Mouse (Mus musculus) forelimb bud, embryonic 11.5 days (tissue): Measurements from ENCODE around the gene Arhgap15.
A peak's percentile ranks its signal among the peaks of the same experiment; 100 is the strongest.

Experiments
- DNase-seq: peaks from one replicate; pipeline ENCODE4 v3.0.0-alpha.2; 2012; ENCODE audit warnings: low read depth, low spot score

Gene Arhgap15

GRCm38 (mm10) chr2:44029035-44029715 is 280.6 kb downstream of the Arhgap15 start:
- DNase-seq: no peak

GRCm38 (mm10) chr2:44029865-44030264 is 281.2 kb downstream of the Arhgap15 start:
- no peak for DNase-seq

DNA sequence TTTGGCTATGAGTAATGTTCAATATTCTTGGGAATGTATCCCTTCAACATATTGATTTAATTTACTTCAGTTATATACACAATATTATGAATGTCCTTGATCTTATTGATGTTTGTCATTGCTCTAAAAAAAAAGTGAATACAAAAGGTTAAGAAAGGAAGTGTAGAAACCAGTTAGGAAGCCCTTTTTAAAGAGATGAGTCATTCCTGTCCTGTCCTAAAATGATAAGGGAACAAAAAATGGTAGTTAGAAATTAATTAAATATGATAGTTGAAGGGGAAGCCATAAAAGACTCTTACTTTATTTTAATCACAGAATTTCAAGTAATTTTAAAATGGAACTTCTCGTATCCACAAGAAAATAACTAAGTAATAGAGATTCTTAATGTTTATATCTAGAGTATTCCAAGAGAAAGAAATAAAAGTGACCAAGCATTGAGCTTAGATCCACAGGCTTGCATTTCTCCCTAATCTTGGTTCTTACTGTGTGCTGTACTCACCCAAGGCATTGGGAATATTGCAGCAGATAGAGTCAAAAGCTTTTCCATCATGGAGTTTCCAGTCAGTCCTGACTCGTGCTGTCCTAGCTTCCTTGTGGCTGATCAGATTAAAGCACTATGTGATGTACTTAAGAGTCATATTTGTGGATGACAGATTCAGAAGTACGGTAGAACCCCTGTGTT is 291.0 kb downstream of the Arhgap15 start:
- no peak for DNase-seq

DNA sequence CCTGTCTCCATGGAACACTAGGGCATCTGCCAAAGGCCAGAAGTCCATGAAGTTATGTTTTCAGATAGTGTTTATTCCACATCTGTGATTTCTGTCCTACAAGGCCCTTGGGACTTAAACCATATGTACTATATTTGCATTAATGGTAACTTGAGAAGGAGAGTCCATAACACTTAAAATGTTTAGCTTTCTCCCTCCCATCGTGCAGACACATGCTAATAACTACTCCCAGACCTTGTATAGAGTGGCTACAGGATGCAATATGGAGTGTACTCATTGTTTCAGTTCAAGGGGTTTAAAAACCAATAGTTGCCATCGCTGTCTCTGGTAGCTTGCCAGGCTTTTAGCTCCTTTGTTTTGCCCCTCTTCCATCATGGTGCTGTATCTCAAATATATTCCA is 295.5 kb downstream of the Arhgap15 start:
- DNase-seq: peak; percentile 48

GRCm38 (mm10) chr2:44044634-44045033 is 296.0 kb downstream of the Arhgap15 start:
- DNase-seq: no peak

- DNase-seq: no peak
These were observed 296.6 kb downstream of the Arhgap15 start for GRCm38 (mm10) chr2:44045231-44045630.

- DNase-seq: peak; percentile 8
These were observed 311.7 kb downstream of the Arhgap15 start for GRCm38 (mm10) chr2:44060306-44060705.

GRCm38 (mm10) chr2:44060716-44061115 is 312.1 kb downstream of the Arhgap15 start:
- DNase-seq: peak; percentile 20

DNA sequence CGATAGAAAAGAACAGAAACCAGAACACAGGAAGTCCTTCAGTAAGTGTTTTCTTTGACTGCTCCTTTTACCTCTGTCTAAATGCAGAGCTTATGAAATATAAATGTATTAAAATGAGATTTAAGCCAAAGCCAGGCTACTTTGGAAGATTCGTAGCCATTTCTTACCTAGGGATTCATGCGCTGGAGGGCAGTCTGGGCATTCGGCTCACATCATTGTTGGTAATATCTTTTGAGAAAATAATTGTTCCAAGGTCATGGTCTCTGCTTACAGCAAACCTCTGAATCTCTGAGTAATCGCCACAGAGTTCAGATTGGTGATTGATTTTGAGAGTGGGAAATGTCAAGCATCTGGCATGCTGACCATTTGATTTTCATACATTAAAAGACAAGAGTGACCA is 316.4 kb downstream of the Arhgap15 start:
- DNase-seq: no peak

- DNase-seq: no peak
These were observed 319.7 kb downstream of the Arhgap15 start for GRCm38 (mm10) chr2:44068151-44068840.

GRCm38 (mm10) chr2:44068906-44069305 is 320.3 kb downstream of the Arhgap15 start:
- no peak for DNase-seq

DNA sequence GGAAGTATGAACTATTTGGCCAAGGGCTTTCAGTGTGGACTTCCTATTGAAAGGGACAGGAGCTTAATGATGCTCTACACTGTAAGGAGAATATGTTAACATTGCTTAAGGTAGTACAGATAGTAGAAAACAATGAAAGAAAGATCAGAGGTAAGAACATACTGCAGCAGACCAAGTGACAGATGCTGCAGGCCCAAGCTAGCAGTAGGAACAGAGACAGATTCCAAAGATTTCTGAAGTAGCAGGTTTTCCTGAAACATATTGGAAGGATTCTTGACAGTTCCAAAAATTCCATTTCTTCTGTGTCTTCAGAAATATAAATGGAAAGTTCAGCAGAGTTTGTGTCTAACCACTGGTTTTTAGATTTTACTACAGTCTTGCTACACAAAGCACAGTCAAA is 327.9 kb downstream of the Arhgap15 start:
- no peak for DNase-seq

DNA sequence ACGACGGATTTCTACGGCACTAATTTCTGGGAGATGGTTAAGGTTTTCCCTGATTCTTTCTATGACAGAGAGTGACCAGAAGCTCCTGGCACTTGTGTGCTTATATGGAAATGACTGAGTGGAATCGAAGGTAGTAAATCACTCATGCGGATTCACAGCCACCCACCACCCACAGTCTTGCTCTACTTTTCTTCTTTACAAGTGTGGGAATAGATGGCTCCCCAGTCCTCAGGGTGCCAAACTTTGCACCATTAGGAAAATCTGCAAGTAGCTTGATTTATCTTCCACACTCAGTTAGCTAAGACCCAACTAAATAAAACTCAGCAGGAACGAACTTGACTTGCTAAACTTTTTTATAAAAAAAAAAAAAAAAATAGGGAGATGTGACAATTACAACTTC is 331.9 kb downstream of the Arhgap15 start:
- no peak for DNase-seq

DNA sequence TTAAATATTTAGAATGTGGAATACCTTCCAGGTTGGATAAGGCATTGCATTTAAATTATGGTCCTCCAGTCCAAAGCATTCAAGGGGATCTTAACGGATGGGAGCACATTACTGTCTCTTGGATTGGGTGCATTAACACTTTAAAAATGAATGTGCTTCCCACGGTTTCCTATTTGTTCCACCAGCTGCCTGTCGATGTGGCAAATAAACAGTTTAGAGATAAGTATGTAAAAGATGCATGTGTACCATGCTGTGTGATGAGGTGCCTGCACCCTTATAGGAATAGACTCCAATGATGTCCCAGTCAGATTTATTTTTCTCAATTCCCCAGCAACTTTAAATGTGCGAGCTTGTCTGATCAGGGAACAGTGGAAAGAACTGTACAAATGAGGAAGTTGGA is 332.6 kb downstream of the Arhgap15 start:
- DNase-seq: no peak

- DNase-seq: no peak
These were observed 335.8 kb downstream of the Arhgap15 start for GRCm38 (mm10) chr2:44084471-44084870.

DNA sequence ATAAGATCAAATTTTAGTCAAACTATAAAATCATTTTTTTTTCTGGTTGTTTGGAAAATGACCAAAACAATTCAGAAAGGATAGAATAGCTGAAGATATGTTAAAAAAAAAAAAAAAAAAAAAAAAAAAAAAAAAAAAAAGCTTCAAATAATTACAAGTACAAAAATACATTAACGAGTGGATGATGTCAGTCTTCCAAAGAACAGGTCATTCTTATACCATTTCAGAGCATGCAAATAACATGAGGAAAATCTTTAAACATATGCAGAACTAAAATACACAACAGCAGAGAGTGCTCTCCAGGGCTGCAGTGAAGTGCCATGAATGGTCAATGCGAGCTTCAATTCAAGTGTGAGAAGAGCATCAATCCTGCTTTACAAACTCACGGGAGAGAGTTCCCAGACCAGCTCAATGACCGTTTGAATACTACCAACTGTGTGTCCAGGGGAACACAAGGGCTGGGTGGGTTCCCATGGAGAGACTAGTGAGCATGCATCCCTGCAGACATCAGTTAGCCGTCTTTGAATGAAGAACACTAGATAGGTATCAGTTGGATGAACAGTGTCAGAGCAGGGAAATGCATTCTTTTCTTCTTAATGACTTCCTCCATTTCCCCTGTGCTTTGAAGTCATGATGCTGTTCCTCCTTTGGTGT is 337.9 kb downstream of the Arhgap15 start:
- DNase-seq: no peak

GRCm38 (mm10) chr2:44098552-44098951 is 349.9 kb downstream of the Arhgap15 start:
- no peak for DNase-seq

DNA sequence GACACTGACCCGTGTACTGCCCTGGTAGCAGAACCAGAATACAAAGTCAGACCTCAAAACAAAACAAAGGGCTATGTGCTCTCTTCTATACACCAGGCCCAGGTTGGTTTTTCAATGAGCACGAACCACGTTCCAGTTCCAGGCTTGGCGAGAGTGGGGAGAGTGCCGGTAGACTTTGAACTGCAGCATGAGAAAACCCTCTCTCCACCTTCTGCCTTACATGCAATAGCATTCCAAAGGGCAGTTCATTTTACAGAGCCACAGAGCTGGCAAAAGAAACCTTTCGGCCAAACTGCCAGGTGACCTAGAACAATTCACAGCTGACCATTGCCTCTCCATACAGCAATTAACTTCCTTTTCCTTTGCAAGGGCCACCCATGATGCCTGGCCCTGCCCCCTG is 353.7 kb downstream of the Arhgap15 start:
- no peak for DNase-seq

DNA sequence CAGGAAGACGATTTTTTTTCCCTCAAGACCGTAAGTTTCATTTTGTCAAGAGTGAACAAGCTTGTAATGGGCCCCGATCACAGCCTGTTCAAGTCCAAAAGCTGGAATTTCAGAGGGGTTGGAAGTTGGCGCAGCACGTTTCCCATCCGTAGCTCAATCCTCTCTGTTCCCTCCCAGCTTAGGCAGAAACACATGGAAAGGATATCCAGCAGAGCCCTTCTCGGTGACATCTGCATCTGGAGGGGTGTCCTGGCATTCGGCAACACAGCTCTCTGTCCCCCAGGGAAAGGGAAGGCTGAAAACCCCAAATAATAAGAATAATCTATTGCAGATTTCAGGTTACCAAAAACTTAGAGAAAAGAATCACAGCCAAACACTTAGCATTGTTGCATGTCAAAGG is 354.7 kb downstream of the Arhgap15 start:
- DNase-seq: no peak

GRCm38 (mm10) chr2:44103742-44104141 is 355.1 kb downstream of the Arhgap15 start:
- DNase-seq: no peak

GRCm38 (mm10) chr2:44104282-44105197 is 355.9 kb downstream of the Arhgap15 start:
- no peak for DNase-seq
